Comparison of ENCODE assay signal across 8 mouse cellular contexts in genomic region chr5:30887331-30887761, GRCm38 (mm10). TPM values are rescaled to one million over a fixed set of nuclear protein-coding genes. Genes with fewer than 3 reads are reported as not detected.
DNase-seq lines count a peak whose midpoint lies in the region; ATAC-seq and TF ChIP-seq lines count a peak whose summit lies in the region.

No protein-coding gene starts in this region.

- no peaks in the 10 kb centered on the region for H3K27me3 ChIP-seq in ES-Bruce4 (ENCODE audit: control insufficient read depth, insufficient read depth, low read length, poor library complexity, severe bottlenecking)
- H3K27me3 ChIP-seq in embryonic facial prominence, embryonic 12.5 days, result no peaks in the 10 kb centered on the region
- no peaks in the 10 kb centered on the region for H3K27me3 ChIP-seq in heart, embryonic 16.5 days (ENCODE audit: control insufficient read depth, insufficient read depth, low read length)

- peak overlapping the region; percentile 75 for H3K4me2 ChIP-seq in embryonic facial prominence, embryonic 12.5 days (replicated peaks)
- H3K4me2 ChIP-seq in heart, embryonic 16.5 days (ENCODE audit: low read depth, low read length), result peak overlapping the region; percentile 84

- peak overlapping the region; percentile 58 for H3K9ac ChIP-seq in ES-Bruce4 (ENCODE audit: low read depth, poor library complexity, severe bottlenecking)
- peak overlapping the region; percentile 63 for H3K9ac ChIP-seq in embryonic facial prominence, embryonic 12.5 days
- peak overlapping the region; percentile 88 for H3K9ac ChIP-seq in heart, embryonic 16.5 days (ENCODE audit: low read length)

- no peak for TF ChIP-seq CTCF in ES-Bruce4 (IDR thresholded peaks at IDR 0.05; ENCODE audit: low read depth, low read length)

- TF ChIP-seq EP300 in ES-Bruce4 (IDR thresholded peaks at IDR 0.05; ENCODE audit: insufficient read depth, low read depth, low read length), result no peak

- no peaks in the 10 kb centered on the region for H3K4me1 ChIP-seq in ES-Bruce4 (ENCODE audit: control insufficient read depth, insufficient read depth, low read length)
- H3K4me1 ChIP-seq in embryonic facial prominence, embryonic 12.5 days, result peaks cover 16% of the 10 kb centered on the region
- H3K4me1 ChIP-seq in heart, embryonic 16.5 days (ENCODE audit: control insufficient read depth, insufficient read depth, low read length), result peaks cover 16% of the 10 kb centered on the region

- H3K9me3 ChIP-seq in ES-Bruce4 (replicated peaks; ENCODE audit: control insufficient read depth, insufficient read depth, low read length, poor library complexity, severe bottlenecking), result no peaks in the 10 kb centered on the region
- H3K9me3 ChIP-seq in embryonic facial prominence, embryonic 12.5 days, result no peaks in the 10 kb centered on the region
- no peaks in the 10 kb centered on the region for H3K9me3 ChIP-seq in heart, embryonic 16.5 days (replicated peaks; ENCODE audit: control insufficient read depth, low read length)

- peak; percentile 97 for TF ChIP-seq POLR2A in ES-Bruce4 (IDR thresholded peaks at IDR 0.05; ENCODE audit: insufficient read depth, low read length)

- peak overlapping the region; percentile 80 for H3K4me3 ChIP-seq in ES-Bruce4 (ENCODE audit: low read depth, low read length)
- peak overlapping the region; percentile 80 for H3K4me3 ChIP-seq in embryonic facial prominence, embryonic 12.5 days
- peak overlapping the region; percentile 86 for H3K4me3 ChIP-seq in heart, embryonic 16.5 days (ENCODE audit: low read length)

- peak; percentile 68 for ATAC-seq in embryonic facial prominence, embryonic 12.5 days (ENCODE audit: insufficient number of reproducible peaks, insufficient read depth, low FRiP score, low TSS enrichment)
- ATAC-seq in heart, embryonic 16.5 days (replicated peaks; ENCODE audit: extremely low read depth, insufficient read depth, low FRiP score), result peak; percentile 29

- H3K36me3 ChIP-seq in ES-Bruce4 (ENCODE audit: control insufficient read depth, insufficient read depth, low read length, poor library complexity, severe bottlenecking), result peaks cover 3% of the 10 kb centered on the region; the same call in 1 of the 2 replicates
- H3K36me3 ChIP-seq in embryonic facial prominence, embryonic 12.5 days, result peaks cover 20% of the 10 kb centered on the region
- peaks cover 14% of the 10 kb centered on the region for H3K36me3 ChIP-seq in heart, embryonic 16.5 days (ENCODE audit: control insufficient read depth, insufficient read depth)

- DNase-seq in adrenal gland, postnatal 36 days, result peak; percentile 61 to 71
- peak; percentile 66 for DNase-seq in large intestine, adult 2 months (ENCODE audit: low read depth, low spot score)
- DNase-seq in lung, postnatal 4 days, result peak; percentile 72 to 79
- DNase-seq in retina, postnatal 1 day, result peak; percentile 93
- DNase-seq in urinary bladder, postnatal 14 days (ENCODE audit: low spot score), result peak; percentile 67

- H3K27ac ChIP-seq in ES-Bruce4 (ENCODE audit: insufficient read depth, low read length), result peak overlapping the region; percentile 27; the same call in 1 of the 2 replicates
- H3K27ac ChIP-seq in embryonic facial prominence, embryonic 12.5 days, result peak overlapping the region; percentile 98
- H3K27ac ChIP-seq in heart, embryonic 16.5 days (ENCODE audit: low read length), result peak overlapping the region; percentile 91

- 0% methylated on average over 19 of the region's 19 CpGs for WGBS in embryonic facial prominence, embryonic 12.5 days
- under 1% methylated on average over 19 of the region's 19 CpGs for WGBS in heart, embryonic 16.5 days
- WGBS in large intestine, adult 2 months, result under 1% methylated on average over 19 of the region's 19 CpGs

RNA-seq across cellular contexts. Expression of gene Agbl5, which starts 1.1 kb away (rescaled TPM):
- polyA plus RNA-seq in ES-Bruce4 (2011; ENCODE audit: insufficient read depth, insufficient read length, low read depth, missing spikeins), result 22.0 and 22.3 TPM in 2 replicates
- 10 to 100 TPM in 1 of 2 experiments, 1 to 10 TPM in 1; 6.6 to 12.2 TPM for total RNA-seq in adrenal gland, postnatal 36 days (2021)
- polyA plus RNA-seq in embryonic facial prominence, embryonic 12.5 days (2016; fragmentation: Nextera tagmentation; extraction: Ambion mirVana), result 31.9 and 34.1 TPM in 2 replicates
- polyA plus RNA-seq in heart, embryonic 16.5 days (2015; fragmentation: Nextera tagmentation; extraction: Ambion mirVana), result 10.8 and 11.8 TPM in 2 replicates
- 9.1 and 11.9 TPM in 2 replicates for polyA plus RNA-seq in large intestine, adult 2 months (2012; rRNA removed)

RNA-seq across cellular contexts. Expression of gene Tmem214, which starts 19.5 kb away (rescaled TPM):
- 50.4 and 56.3 TPM in 2 replicates for polyA plus RNA-seq in ES-Bruce4 (2011; ENCODE audit: insufficient read depth, insufficient read length, low read depth, missing spikeins)
- total RNA-seq in adrenal gland, postnatal 36 days (2021), result 10 to 100 TPM; 49.6 to 55.0 TPM
- 78.5 and 85.9 TPM in 2 replicates for polyA plus RNA-seq in embryonic facial prominence, embryonic 12.5 days (2016; fragmentation: Nextera tagmentation; extraction: Ambion mirVana)
- 58.8 and 61.7 TPM in 2 replicates for polyA plus RNA-seq in heart, embryonic 16.5 days (2015; fragmentation: Nextera tagmentation; extraction: Ambion mirVana)
- 84.2 and 95.4 TPM in 2 replicates for polyA plus RNA-seq in large intestine, adult 2 months (2012; rRNA removed)

RNA-seq across cellular contexts. Expression of gene Ost4, which starts 20.2 kb away (rescaled TPM):
- 193 and 216 TPM in 2 replicates for polyA plus RNA-seq in ES-Bruce4 (2011; ENCODE audit: insufficient read depth, insufficient read length, low read depth, missing spikeins)
- 100 to 1,000 TPM; 211 to 228 TPM for total RNA-seq in adrenal gland, postnatal 36 days (2021)
- 346 and 376 TPM in 2 replicates for polyA plus RNA-seq in embryonic facial prominence, embryonic 12.5 days (2016; fragmentation: Nextera tagmentation; extraction: Ambion mirVana)
- 349 and 355 TPM in 2 replicates for polyA plus RNA-seq in heart, embryonic 16.5 days (2015; fragmentation: Nextera tagmentation; extraction: Ambion mirVana)
- polyA plus RNA-seq in large intestine, adult 2 months (2012; rRNA removed), result 317 and 323 TPM in 2 replicates

RNA-seq across cellular contexts. Expression of gene Emilin1, which starts 25.9 kb away (rescaled TPM):
- polyA plus RNA-seq in ES-Bruce4 (2011; ENCODE audit: insufficient read depth, insufficient read length, low read depth, missing spikeins), result 2.5 and 3.2 TPM in 2 replicates
- total RNA-seq in adrenal gland, postnatal 36 days (2021), result 10 to 100 TPM; 49.8 to 56.0 TPM
- 248 and 252 TPM in 2 replicates for polyA plus RNA-seq in embryonic facial prominence, embryonic 12.5 days (2016; fragmentation: Nextera tagmentation; extraction: Ambion mirVana)
- polyA plus RNA-seq in heart, embryonic 16.5 days (2015; fragmentation: Nextera tagmentation; extraction: Ambion mirVana), result 145 and 157 TPM in 2 replicates
- polyA plus RNA-seq in large intestine, adult 2 months (2012; rRNA removed), result 46.7 and 48.6 TPM in 2 replicates

RNA-seq across cellular contexts. Expression of gene Khk, which starts 33.9 kb away (rescaled TPM):
- 12.9 and 14.0 TPM in 2 replicates for polyA plus RNA-seq in ES-Bruce4 (2011; ENCODE audit: insufficient read depth, insufficient read length, low read depth, missing spikeins)
- total RNA-seq in adrenal gland, postnatal 36 days (2021), result 10 to 100 TPM; 37.5 to 64.9 TPM
- polyA plus RNA-seq in embryonic facial prominence, embryonic 12.5 days (2016; fragmentation: Nextera tagmentation; extraction: Ambion mirVana), result 13.7 and 14.2 TPM in 2 replicates
- polyA plus RNA-seq in heart, embryonic 16.5 days (2015; fragmentation: Nextera tagmentation; extraction: Ambion mirVana), result 12.9 and 15.0 TPM in 2 replicates
- 189 and 395 TPM in 2 replicates for polyA plus RNA-seq in large intestine, adult 2 months (2012; rRNA removed)

Comparison
In these comparisons a context has a peak if more than half of its experiments do, and no peak if none do; other contexts are left out.
1. Peak in every context shown above with its lines: DNase-seq, ATAC-seq, H3K4me3 ChIP-seq and H3K27ac ChIP-seq.
2. H3K27ac ChIP-seq: peak in every context shown above with its lines; median percentile 98 in embryonic facial prominence, embryonic 12.5 days; 91 in heart, embryonic 16.5 days; 27 in ES-Bruce4.